Mouse (Mus musculus) heart, adult 9 months (tissue): ENCODE measurements around the gene Slc18a2.

Experiments used
- DNase-seq, 2 experiments: peaks; one replicate each; pipeline ENCODE4 v3.0.0; 2022; ENCODE audit warnings: low spot score in 2 of 2

Slc18a2 gene

DNA sequence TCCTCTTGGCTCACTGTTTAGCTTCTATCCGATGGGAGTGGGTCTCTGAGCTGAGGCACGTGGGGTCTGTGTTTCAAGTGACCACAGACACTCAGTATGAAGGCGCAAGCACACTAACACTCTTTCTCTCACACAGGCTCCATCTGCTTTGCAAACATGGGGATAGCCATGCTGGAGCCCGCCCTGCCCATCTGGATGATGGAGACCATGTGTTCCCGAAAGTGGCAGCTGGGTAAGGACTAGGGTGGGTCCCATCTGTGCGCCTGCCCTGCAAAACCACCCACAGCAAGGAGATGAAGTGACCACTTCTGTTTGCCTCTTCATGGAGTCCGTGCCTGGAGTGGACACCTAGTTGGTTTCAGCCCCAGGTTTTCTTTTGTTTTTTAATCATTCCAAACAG is 15.7 kb downstream of the Slc18a2 start:
- no peak for DNase-seq

DNA sequence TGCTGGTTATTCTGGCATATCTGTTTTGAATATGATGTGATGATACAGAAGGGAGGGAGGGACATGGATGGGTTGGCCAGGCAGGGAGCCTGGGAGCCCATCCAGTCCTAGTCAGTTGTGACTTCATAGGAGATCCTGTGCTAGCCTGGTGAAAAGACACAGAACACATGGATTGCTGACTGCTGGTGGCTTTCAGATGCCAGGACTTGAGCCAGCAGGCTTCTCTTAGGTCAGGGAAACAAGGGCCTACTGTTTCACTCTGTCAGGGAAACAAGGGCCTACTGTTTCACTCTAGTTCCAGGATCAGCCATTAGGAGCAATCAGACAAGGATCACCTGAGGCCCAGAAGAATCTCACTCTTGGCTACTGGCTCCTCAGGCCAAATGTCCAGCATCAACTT is 20.1 kb downstream of the Slc18a2 start:
- peak; percentile 1 to 11 for DNase-seq

DNA sequence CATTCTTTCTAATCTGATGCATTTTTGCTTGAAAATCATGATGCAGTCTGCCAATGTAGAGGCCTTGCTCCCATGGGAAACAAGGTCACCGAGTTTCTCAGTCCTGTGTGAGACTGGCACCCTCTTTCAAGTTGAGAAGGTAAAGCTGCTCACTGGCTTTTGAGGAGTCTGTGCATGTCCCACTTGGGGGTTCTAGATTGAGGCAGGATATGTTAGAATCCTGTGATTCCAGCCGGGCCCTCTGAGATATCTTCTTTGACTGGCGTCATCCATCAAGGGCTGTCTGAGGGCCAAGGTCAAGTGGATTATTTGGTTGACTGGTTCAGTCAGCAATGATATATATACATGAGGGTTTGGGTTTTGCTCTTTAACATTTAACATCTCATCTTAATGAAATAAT is 21.3 kb downstream of the Slc18a2 start:
- DNase-seq, result no peak

DNA sequence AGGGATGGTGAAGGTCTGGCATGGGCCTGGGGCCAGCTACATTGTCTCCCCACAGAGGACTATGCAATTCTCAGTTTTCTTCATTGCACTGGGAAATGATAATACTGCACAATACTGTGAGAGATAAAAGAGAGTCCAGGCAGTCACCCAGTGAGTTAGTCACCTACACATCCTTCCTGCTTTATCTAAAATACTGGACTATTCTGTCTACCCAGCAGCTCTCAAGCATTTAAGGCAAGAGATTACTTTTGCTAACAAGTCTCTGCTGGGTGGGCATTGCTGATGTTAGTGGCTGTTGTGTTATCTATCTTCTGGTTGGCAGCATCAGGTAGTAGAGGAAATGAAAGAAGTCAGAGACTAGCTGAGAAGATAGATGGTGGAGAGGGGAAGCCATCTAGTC is 28.3 kb downstream of the Slc18a2 start:
- DNase-seq, result no peak

DNA sequence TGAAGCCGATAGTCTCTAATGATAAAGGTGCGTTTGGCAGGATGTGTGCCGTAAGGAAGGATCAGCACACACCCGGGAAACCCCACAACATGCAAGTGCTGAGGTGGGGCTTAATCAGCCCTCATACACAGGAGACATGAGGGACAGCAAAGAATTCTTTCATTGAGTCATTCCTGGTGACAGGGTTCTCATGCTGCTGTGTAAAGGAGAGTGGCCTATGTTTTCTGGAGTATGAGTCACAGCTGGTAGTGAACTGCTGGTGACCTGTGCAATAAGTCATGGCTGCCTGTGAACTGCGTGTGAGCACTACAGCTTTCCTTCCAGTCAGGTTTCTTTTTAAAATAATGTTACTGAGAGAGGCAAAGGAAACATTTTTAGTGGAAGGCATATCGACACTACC is 29.1 kb downstream of the Slc18a2 start:
- no peak for DNase-seq

DNA sequence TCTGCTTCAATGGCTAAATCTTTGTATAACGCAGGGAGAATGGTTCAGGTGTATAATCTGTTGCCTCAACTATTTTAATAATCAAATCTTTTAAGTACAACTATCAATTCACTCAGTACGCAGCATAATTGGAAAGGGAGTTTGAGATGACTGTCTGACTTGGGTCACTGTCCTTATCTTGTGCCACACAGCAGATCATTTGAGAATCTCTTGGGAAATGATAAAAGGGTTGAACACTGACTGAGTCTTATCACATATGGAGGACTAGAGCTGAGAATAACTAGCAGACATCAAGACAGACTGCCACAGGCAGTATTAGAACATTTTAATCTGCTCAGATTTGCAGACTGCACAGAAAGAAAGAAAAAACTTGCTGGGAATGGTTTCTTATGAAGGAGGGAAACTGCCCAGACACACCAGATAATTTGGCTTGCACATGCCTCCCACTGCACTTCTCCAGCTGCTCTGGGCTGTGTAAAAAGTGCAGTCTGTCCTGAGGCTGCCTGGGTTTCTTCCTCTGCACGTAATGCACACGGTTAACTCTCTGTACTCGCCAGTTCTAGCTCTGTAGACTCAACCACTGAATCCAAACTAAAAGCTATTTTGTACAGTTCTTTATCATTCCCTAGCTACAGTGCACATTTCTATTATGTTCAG is 31.6 kb downstream of the Slc18a2 start:
- no peak for DNase-seq

DNA sequence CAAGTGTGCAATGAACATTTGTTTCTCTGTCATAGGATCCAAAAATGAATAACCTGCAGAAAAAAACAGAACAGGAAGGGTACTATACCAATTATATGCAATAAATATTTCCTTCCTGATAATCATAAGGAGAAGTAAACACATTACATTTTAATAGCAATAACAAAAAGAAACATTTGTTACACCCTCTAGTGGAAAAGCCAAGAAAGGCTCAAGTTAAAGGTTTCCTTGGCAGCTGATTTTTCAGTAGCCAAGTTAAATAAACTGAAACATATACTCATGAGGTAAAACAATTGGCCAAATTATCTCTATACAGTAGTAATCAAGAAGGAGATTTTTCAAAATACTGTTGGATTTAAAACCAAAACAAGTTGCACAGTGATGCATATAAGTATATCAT is 54.6 kb downstream of the Slc18a2 start:
- no peak for DNase-seq

DNA sequence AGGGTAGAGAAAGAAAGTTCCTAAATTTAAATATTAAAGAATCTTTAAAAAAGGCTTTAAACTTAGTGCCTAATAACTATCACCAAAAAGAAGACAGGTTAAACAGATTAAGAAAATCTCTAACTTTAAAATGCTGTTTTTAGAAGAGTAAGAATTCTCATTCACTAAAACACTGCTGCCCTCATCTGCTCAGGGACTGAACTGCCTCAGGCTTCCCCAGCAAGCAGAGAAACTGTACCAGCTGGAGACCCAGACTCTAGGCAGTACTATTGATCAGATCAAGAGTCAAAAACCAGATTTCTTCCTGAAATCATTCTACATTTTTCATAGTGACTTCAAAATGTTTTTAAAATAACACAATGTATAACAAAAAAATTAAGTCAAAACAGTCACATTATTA is 55.9 kb downstream of the Slc18a2 start:
- no peak for DNase-seq

DNA sequence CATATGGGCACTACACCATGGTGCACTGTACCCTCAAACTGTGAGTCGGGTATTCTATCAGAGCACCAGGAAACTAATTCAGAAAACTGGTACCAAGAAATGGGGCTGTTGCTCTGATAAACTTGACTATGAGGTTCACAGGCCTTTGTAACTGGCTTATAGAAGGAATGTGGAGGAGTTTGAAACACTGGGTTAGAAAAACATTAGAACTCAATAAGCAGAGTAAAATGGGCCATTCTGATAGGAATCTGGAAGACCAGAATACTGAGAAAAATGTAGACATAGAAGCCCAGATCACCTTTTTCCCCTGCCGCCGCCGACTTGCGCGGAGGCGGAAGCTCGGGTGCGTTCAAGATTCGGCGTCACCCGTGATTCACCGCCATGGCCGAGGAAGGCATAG is 61.3 kb downstream of the Slc18a2 start, which contains the start of gene Rps12-ps3:
Gene Rps12-ps3 (plus strand): TSS at position 301 of the 400 bp plus-strand sequence.
- no peak for DNase-seq

DNA sequence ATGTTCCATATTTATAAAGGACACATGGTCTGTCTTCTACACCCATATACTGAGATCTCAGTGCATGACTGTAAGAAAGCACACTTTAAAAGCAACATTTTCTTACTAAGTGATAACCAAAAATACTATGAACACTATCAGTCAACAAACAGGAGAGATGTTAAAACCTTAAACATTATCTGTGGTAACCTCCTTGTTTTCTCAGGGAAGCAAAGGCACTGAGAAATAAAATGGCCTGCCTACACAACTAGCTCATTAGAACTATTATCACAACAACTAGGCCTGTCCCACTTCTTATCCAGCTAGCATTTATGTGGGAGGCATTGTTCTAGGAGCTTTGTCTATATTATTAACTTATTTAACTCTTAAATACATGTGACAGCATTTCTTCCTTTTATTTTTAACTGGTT is 70.1 kb downstream of the Slc18a2 start:
- no peak for DNase-seq

DNA sequence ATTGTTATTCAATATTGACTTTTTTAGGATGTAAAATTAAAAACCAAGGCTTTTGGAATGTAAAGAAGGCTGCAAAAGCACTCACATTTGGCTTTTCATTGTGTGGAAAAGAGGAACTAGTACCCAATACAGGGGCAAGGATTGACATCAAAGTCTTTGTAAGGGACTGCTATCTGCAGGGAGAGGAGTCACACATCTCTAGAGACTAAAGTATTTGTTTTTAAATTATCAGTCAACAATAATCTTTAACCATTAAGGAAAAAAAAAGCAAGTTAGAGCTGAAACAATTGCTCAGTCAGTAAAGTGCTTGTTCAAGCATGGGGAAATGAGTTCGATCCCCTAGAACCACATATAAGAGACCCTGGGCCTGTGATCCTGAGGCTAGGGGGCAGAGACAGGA is 76.0 kb downstream of the Slc18a2 start:
- DNase-seq, result no peak

DNA sequence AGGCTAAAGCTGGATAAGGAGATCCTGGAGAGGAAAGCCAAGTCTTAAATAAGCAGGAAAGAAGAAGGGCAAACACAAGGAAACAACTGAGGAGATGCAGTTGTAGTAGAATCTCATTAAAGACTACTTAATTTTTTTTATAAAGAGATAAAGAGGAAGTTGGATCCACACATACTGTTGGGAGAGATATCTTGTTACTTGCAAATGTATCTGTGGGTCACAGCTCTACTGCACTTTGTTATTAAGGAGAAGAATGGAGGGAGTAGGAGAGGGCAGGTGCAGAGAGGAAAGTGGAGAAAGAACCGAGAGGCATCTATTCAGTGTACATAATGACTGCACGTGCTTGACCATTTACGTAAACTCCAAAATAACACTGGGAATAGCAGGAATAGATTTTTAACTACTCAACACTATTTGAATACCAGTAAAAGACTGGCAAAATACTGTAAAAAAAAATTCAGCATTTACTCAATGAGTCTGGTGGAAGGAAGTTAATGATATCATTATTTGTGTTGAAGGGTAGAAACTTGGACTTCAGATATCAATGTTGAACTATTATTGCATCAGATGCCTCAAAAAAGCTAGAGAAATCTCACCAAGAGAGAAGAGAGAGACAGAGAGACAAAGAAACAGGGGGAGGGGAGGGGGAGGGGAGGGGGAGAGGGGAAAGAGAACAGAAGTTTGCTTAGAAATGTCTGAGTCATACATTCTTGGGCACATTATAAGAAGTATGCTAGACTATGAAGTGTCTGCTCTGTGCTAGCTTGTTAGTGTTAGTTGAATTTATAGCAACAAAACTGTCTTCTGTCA is 77.4 kb downstream of the Slc18a2 start:
- DNase-seq, result no peak

DNA sequence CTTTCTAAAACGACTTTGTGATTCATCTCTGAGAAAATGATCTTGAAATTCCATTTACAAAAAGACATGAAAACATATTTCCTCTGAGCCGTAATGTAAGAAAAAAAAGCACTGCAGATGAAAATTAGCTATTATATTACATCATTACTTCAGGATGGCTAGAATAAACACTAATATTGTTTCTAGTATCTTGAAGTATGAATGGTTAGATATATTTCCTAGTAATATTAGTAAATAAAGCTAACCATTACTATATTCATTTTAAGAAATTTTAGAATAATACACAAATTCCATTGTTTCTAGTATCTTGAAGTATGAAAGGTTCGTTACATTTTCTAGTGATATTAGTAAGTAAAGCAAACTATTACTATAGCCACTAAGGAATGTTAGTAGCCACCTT is 79.2 kb downstream of the Slc18a2 start:
- DNase-seq, result no peak

DNA sequence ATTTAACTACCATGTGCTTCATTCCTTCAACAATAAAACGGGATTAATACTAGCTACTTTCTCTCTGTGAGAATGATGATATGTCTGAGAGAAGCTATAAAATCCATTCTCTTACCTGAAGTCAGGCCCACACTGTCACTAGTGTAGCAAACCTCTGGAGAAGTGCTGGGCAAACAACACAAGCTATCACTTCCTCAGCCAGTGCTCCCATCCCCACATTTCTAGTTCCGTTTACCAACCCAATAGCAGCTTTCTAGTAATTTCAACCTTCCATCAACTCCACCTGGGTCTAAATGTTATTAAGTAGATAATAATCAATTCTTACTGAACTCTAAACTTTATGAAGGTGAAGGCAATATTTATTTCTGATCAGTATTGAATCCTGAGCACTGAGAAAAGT is 82.3 kb downstream of the Slc18a2 start:
- no peak for DNase-seq

DNA sequence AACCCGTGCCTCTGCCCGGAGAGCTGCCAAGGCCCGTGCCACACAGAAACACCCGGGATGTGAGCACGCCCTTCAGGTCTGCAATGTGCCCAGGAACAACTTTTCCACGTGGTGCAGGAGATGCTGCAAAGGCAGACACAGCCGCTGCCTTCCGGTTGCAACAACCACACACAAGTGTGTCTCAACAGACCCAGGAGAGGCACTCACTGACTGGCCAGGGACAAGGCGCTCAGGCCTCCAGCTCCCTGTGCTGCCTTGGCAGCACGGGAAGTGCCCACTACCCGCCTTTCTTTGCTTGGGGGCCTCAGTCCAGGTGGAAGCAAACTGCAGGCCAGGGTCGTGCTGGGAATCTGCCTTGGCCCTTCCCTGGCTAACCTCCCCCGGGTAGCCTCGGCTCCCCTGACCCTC is 83.6 kb downstream of the Slc18a2 start:
- DNase-seq, result peak; percentile 15

DNA sequence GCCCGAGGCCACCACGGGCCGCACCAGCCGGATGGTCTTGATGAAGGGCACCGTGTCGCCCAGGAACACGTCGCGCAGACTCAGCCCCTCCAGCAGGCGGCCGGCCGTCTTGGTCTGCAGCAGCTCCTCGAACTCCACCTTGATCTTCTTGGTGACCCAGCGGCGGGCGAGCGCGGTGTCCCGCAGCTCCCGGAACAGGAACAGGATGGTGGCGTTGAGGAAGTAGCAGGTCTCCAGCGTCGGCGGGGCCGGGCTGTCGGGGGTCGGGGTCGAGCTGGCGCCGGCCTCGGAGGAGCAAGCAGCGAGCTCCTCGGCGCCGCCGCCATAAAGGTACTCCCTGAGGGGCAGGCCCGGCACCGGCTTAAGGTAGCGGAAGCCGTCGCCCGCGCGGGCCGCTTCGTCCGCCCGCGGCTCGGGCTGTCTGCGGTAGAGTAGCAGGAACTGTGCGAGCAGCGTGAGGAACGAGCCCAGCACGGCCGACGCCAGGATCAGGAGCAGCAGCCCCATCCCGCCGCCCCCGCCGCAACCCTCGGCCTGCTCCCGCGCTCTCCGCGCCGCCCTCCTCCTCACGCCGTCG is 84.5 kb downstream of the Slc18a2 start:
- peak; percentile 37 to 48 for DNase-seq
